In genomic region chr17:12205694-12206075, GRCm38 (mm10) we compare ENCODE assay signal across 8 mouse cellular contexts.
DNase-seq lines count a peak whose midpoint lies in the region; ATAC-seq and TF ChIP-seq lines count a peak whose summit lies in the region.

No protein-coding gene starts in this region.

- peak overlapping the region; percentile 80 for H3K27ac ChIP-seq in heart, embryonic 13.5 days (replicated peaks)
- peak overlapping the region; percentile 90 for H3K27ac ChIP-seq in ES-Bruce4 (ENCODE audit: insufficient read depth, low read length)
- peak overlapping the region; percentile 67 for H3K27ac ChIP-seq in hindbrain, embryonic 11.5 days (ENCODE audit: low read depth, low read length)
- H3K27ac ChIP-seq in neural tube, embryonic 13.5 days (replicated peaks): peak overlapping the region; percentile 59; the same call in 1 of the 2 replicates

- peak overlapping the region; percentile 38 for H3K4me2 ChIP-seq in heart, embryonic 13.5 days
- no peak overlapping the region for H3K4me2 ChIP-seq in hindbrain, embryonic 11.5 days (replicated peaks; ENCODE audit: low read depth, low read length)
- H3K4me2 ChIP-seq in neural tube, embryonic 13.5 days: no peak overlapping the region

- H3K36me3 ChIP-seq in heart, embryonic 13.5 days: peaks cover 5% of the 10 kb centered on the region; the same call in 1 of the 2 replicates
- H3K36me3 ChIP-seq in ES-Bruce4 (ENCODE audit: control insufficient read depth, insufficient read depth, low read length, poor library complexity, severe bottlenecking): no peaks in the 10 kb centered on the region
- no peaks in the 10 kb centered on the region for H3K36me3 ChIP-seq in hindbrain, embryonic 11.5 days (ENCODE audit: control insufficient read depth, insufficient read depth, low read length)
- no peaks in the 10 kb centered on the region for H3K36me3 ChIP-seq in neural tube, embryonic 13.5 days

- TF ChIP-seq POLR2A in ES-Bruce4 (IDR thresholded peaks at IDR 0.05; ENCODE audit: insufficient read depth, low read length): no peak

- H3K4me1 ChIP-seq in heart, embryonic 13.5 days: peaks cover 57% of the 10 kb centered on the region
- H3K4me1 ChIP-seq in ES-Bruce4 (ENCODE audit: control insufficient read depth, insufficient read depth, low read length): peaks cover 28% of the 10 kb centered on the region
- H3K4me1 ChIP-seq in hindbrain, embryonic 11.5 days (replicated peaks; ENCODE audit: control insufficient read depth, insufficient read depth, low read length): peaks cover 7% of the 10 kb centered on the region
- H3K4me1 ChIP-seq in neural tube, embryonic 13.5 days (replicated peaks): peaks cover 55% of the 10 kb centered on the region

- 15% methylated on average over 4 of the region's 4 CpGs for WGBS in heart, embryonic 13.5 days
- WGBS in hindbrain, embryonic 11.5 days: 37% methylated on average over 4 of the region's 4 CpGs
- WGBS in neural tube, embryonic 13.5 days: 19% methylated on average over 4 of the region's 4 CpGs

- TF ChIP-seq EP300 in ES-Bruce4 (IDR thresholded peaks at IDR 0.05; ENCODE audit: insufficient read depth, low read depth, low read length): 0 out of 2 replicates have a peak, but pooled peaks have one; percentile 51

- no peaks in the 10 kb centered on the region for H3K9me3 ChIP-seq in heart, embryonic 13.5 days
- no peaks in the 10 kb centered on the region for H3K9me3 ChIP-seq in ES-Bruce4 (replicated peaks; ENCODE audit: control insufficient read depth, insufficient read depth, low read length, poor library complexity, severe bottlenecking)
- no peaks in the 10 kb centered on the region for H3K9me3 ChIP-seq in hindbrain, embryonic 11.5 days (ENCODE audit: control insufficient read depth, low read length)
- no peaks in the 10 kb centered on the region for H3K9me3 ChIP-seq in neural tube, embryonic 13.5 days

- no peak for TF ChIP-seq CTCF in ES-Bruce4 (IDR thresholded peaks at IDR 0.05; ENCODE audit: low read depth, low read length)

- no peak for DNase-seq in heart, adult 8-10 months (ENCODE audit: low spot score)
- no peak for DNase-seq in hindbrain, embryonic 11.5 days (ENCODE audit: low spot score)
- no peak for DNase-seq in layer of hippocampus, postnatal 14 days (ENCODE audit: low spot score in 2 of 2)
- DNase-seq in T-cell, adult 2 months (ENCODE audit: low spot score): no peak
- DNase-seq in layer of hippocampus, adult 9-11 months: no peak

- no peak overlapping the region for H3K4me3 ChIP-seq in heart, embryonic 13.5 days
- H3K4me3 ChIP-seq in ES-Bruce4 (ENCODE audit: low read depth, low read length): no peak overlapping the region
- H3K4me3 ChIP-seq in hindbrain, embryonic 11.5 days (ENCODE audit: low read depth, low read length): no peak overlapping the region
- H3K4me3 ChIP-seq in neural tube, embryonic 13.5 days: no peak overlapping the region

- H3K9ac ChIP-seq in heart, embryonic 13.5 days: peak overlapping the region; percentile 52; the same call in 1 of the 2 replicates
- H3K9ac ChIP-seq in ES-Bruce4 (ENCODE audit: low read depth, poor library complexity, severe bottlenecking): no peak overlapping the region; the same call in 1 of the 2 replicates
- no peak overlapping the region for H3K9ac ChIP-seq in hindbrain, embryonic 11.5 days (ENCODE audit: low read depth, low read length)
- H3K9ac ChIP-seq in neural tube, embryonic 13.5 days: 0 out of 2 replicates have a peak overlapping the region, but pooled peaks have one; percentile 5

- no peaks in the 10 kb centered on the region for H3K27me3 ChIP-seq in heart, embryonic 13.5 days (replicated peaks)
- H3K27me3 ChIP-seq in ES-Bruce4 (ENCODE audit: control insufficient read depth, insufficient read depth, low read length, poor library complexity, severe bottlenecking): no peaks in the 10 kb centered on the region
- H3K27me3 ChIP-seq in hindbrain, embryonic 11.5 days (ENCODE audit: control insufficient read depth, insufficient read depth, low read length): no peaks in the 10 kb centered on the region
- H3K27me3 ChIP-seq in neural tube, embryonic 13.5 days: no peaks in the 10 kb centered on the region

- no peak; the same call in 1 of the 2 replicates for ATAC-seq in heart, embryonic 13.5 days (ENCODE audit: extremely low read depth, insufficient number of reproducible peaks, low FRiP score, low TSS enrichment)
- ATAC-seq in hindbrain, embryonic 11.5 days (ENCODE audit: low FRiP score): peak; percentile 53; the same call in 1 of the 2 replicates
- ATAC-seq in neural tube, embryonic 13.5 days (ENCODE audit: low read depth): no peak

Comparison
In these comparisons a context has a peak if more than half of its experiments do, and no peak if none do; other contexts are left out.
1. H3K9ac ChIP-seq: peak in heart, embryonic 13.5 days (single experiment) and neural tube, embryonic 13.5 days (single experiment); none in ES-Bruce4 (single experiment) and hindbrain, embryonic 11.5 days (single experiment).
2. Peak in every context shown above with its lines, with median percentiles within 50 percentile points of each other: H3K27ac ChIP-seq.